Mouse (Mus musculus) R1 (cell line): ENCODE results near the gene Uri1.
A peak's percentile ranks its signal among the peaks of the same experiment; 100 is the strongest.

Experiments
- DNase-seq: peaks from one replicate; pipeline ENCODE4 v3.0.0-alpha.2; 2018; ENCODE audit warnings: low read depth, low spot score

Gene Uri1

DNA sequence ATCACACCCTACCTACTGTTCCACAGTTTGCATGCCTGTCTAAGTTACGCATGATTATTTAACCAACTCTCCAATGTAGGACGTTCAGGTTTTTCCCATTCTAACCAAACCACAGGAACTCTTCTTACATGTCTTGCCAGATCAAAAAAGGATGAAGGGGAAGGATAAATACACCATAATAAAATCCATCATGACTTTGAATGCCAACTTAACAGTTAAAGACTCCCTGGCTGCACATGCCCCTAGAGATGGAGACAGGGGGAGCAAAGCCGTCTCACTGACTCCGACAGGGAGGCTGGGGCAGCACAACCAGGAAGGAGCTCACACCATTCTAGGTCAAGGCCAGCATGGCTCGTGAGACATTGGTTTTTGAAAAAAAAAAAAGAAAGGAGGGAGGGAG lies 8.0 kb downstream of the Uri1 start:
- DNase-seq = no peak

DNA sequence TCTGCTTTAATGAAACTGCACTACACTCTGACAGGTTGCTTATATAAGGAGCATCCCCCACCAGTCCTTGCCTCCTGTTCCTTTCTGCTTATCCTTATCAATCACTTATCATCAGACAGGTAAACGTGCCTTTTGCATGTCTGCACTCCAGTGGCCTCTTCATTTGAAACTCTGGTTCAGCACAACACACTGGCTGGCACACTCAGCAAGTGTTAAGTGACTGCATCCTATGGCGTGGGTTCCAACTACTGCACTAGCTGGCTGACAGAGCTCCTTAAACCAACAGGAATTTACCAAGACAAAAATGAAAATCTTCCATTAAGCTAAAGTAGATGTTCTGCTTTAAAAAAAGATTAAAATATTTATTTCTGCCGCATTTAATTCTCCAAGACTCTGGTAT lies 9.4 kb downstream of the Uri1 start:
- no peak for DNase-seq

GRCm38 (mm10) chr7:38012811-38013210 lies 10.5 kb downstream of the Uri1 start:
- no peak for DNase-seq

DNA sequence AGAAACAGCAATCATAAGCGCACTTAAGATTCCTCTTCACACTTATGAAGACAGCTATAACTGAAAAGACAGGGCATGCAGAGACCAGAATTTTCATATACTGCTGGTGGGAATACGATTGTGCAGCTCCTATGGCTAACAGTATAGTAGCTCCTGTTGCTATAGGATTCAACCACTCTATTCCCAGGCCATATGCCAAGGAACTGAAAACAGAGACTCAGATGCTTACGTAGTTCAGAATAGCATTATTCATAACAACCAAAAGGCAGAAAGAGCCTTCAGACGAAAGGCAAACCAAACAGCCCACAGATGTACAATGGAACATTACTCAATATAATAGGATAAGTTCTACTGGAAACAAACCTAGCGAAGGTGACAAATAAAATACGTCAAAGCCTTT lies 15.0 kb downstream of the Uri1 start:
- DNase-seq = no peak

DNA sequence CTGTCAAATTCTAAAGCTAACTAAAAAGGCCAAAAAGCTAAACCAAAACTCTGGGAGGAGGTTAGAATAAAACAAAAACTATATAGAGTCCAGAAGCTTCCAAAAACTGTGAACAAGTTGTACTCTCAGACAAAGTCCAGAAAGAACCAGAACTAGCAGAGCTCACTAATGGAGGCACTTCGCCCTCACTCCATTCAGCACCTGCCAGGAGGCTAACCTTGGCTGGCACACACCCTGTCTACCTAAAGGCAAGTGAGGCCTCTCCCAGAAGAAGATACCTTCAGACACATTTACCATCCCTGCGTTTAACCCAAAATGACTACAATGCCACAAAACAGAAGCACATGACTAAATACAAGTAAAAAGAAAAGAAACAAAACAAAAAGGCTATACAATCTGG lies 20.9 kb downstream of the Uri1 start:
- DNase-seq = no peak

DNA sequence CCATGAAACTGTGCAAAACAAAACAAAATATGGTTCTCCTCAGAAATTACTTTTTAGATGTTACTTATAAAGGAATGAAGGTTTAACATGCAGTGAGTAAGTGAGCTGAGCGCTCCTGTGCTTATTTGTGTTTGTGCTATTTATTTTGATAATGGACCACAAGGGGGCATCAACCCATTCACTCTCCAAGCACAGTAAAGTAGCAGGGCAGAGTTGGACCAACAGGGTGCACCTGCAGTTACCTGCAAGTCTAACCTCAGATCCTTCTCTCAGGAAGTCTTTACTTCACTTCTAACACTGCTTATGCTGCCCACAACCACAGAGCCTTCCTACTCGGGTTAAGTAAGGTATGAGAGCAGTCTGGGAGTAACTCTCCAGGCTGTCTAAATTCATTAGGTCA lies 23.7 kb downstream of the Uri1 start:
- peak; percentile 84 for DNase-seq

DNA sequence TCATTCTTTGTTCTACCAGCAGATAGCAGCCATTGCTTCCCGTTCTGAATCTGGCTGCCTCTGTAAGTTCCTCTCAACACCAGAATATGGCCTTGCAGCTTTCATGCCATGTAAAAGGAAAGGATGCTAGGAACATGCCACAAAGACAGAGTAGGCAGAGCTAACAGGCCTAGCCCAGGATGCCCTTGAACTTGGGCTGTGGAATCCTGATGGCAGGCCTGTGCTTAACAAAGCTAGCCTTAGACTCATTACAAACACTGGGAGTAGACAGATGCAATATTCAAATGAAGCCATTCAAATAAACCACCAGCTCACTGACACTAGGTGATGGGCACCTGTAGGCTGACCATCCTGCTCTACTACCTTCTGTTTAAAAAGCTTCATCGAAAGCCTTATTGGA lies 30.5 kb downstream of the Uri1 start:
- DNase-seq = peak; percentile 52

GRCm38 (mm10) chr7:37984866-37985265 lies 38.5 kb downstream of the Uri1 start:
- no peak for DNase-seq

GRCm38 (mm10) chr7:37983471-37983870 lies 39.9 kb downstream of the Uri1 start:
- peak; percentile 67 for DNase-seq

GRCm38 (mm10) chr7:37979729-37980128 lies 43.6 kb downstream of the Uri1 start:
- no peak for DNase-seq

DNA sequence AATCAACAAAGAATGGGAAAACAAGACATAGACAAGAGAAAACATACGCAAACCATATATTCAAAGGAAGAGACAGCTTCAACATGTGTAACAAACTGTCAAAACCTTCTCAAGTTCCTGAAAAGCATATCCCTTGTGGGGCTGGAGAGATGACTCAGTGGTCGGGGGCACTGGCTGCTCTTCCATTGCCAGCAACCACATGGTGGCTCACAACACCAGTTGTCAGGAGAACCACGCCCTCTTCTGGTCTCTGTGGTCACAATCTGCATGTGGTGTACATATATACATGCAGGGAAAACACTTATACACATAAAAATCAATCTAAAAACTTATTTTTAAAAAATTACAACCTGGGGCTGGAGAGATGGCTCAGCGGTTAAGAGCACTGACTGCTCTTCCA lies 44.9 kb downstream of the Uri1 start:
- no peak for DNase-seq

DNA sequence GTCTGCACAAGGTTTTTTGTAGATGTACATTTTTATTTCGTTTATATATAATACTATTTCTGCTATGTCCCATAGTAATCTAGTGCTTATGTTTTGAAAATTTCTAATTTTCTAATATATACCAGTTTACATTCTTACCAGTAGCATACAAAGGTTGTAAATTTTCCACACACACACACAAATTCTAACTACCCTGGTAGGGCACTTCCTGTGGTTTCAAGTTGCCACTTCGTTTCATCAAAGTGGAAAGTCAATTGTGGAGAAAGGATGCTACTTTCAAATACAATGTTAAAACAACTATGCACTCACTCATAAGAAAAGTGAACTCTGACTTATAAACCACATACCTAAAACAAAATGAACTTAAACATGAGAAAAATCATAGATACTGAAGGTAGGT lies 45.7 kb downstream of the Uri1 start:
- no peak for DNase-seq

- DNase-seq = no peak
Measured at GRCm38 (mm10) chr7:37972999-37973555, 50.3 kb downstream of the Uri1 start.

DNA sequence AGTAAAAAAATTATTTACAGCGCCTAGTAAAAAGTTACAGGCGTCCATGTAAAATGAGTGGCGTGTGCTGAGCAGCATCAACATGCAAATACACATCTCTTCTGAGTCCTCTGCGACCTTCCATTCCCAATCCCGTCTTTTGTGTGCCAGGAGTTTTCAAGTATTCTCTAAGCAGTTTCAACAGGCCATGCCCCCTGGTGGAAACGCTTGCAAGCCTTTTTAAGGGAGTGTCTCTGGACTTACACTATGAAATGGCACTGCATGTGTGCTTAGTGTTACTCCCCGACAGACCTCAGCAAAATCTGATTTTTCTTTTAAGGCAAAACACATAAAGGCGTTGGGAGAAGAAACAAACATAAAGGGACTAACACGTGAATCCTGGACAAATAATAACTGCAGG lies 50.8 kb downstream of the Uri1 start:
- peak; percentile 80 for DNase-seq

DNA sequence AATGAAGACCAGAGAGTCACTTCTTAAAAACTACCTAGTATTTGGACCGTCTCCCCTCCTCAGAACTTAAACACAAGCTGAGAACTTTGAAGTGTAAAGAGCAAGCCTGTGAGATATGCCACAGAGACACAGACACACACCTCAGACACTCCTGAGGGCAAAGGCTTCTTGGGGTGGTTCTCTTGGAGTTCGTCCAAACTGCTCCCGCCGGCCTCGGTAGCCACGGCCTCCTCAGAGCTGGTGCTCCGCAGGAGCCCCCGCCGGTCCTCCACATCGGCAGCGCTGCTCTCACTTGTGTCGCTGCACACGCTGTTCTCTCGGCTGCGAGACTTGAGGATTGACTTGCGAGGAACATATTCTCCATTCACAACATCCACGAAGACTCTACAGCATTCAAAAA lies 61.0 kb downstream of the Uri1 start:
- no peak for DNase-seq

- DNase-seq = no peak
Measured at GRCm38 (mm10) chr7:37961247-37961646, 62.1 kb downstream of the Uri1 start.

- peak; percentile 62 for DNase-seq
Measured at GRCm38 (mm10) chr7:37951841-37952240, 71.5 kb downstream of the Uri1 start.

- DNase-seq = no peak
Measured at GRCm38 (mm10) chr7:37936459-37936858, 86.9 kb downstream of the Uri1 start.

GRCm38 (mm10) chr7:37935786-37936185 lies 87.6 kb downstream of the Uri1 start:
- no peak for DNase-seq

DNA sequence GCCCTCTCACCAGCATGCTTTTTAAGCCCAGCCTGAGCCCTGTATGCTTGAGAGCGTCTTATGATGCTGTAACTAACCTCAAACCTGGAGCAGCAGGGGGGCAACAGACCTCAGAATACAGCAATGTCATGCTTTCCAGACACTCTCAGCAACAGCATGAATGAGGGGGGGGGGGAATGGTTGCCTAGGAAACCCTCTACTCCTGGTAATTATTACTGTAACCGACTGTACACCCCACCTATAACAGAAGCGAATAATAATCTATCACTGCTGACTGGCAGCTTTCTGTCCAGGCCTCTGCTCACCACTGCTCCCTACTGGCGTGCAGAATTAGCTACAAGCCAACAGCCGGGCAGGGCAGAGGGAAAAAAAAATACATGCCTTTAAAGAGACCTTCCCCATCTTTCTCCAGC lies 88.6 kb downstream of the Uri1 start:
- peak; percentile 60 for DNase-seq

DNA sequence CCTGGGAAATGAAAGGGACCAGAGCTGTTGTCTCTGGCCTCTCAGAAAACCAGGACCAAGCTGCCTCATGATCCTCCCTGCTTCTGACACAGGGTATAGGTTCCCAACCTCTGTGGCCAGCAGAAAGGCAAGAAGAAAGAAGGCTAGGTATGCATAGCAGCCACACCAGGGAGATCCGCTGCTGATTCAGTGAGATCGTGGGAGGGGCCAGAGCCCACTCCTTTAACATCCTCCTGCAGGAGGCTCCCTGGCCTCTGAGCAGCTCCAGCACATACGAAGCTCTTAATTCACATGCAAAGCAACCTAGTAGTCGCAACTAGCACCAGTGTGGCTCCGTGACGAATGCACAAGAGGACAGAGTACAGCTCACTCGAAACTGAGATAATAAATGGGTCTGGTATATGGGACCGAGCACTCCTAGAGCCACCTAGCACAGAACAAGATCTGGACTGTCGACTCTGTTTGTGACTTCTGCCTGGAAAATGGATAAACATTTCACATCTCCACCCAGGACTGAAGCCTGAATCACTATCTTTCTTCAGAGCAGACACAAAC lies 89.5 kb downstream of the Uri1 start:
- DNase-seq = peak; percentile 67

DNA sequence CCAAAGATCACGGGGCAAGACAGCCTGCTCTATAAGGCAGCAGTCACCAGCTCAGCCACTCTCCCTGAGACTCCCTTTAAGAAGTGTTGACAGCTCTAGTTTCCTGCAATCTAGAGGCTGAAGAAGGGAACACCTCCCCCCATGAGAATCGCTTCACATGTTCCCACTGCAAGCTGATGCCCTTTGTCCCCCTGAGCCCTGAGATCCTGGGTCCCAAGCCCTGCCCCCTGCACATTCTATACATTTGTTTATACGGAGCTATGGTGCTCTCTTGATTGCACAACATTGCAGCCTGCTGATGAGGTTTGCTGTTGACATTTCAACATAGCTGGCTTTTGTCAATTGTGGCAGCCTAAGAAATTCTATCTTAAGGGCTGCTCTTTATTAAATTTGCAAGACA lies 91.7 kb downstream of the Uri1 start:
- DNase-seq = no peak

DNA sequence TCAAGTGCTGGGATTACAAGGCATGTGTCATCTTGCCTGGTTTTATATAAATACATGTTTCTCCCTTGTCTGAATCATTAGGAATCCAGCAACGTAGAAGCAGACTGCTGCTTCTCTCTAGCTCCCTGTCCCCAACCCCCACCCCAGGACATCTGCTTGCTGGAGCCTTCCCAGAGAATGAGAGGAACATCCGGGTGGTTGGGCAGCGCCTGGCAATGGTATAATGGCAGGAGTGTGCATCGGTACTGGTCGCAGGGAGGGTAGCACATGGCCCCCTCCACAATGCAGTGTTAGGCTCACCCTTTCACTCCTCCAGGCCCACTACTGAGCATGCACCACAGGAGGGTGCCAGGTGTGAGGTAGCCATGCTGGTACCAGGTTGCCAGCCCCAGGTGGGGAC lies 93.6 kb downstream of the Uri1 start:
- DNase-seq = no peak

GRCm38 (mm10) chr7:37922999-37923398 lies 100.4 kb downstream of the Uri1 start:
- DNase-seq = peak; percentile 74
